Mouse (Mus musculus) megakaryocyte-erythroid progenitor cell, adult 5-6 weeks (primary cell): ENCODE data around the gene Pdgfb. TPM values are rescaled to one million over a fixed set of nuclear protein-coding genes. Genes with fewer than 3 reads are reported as not detected.
A peak's percentile ranks its signal among the peaks of the same experiment; 100 is the strongest.

Experiments used
- ATAC-seq: replicated peaks from 2 replicates; pipeline ENCODE4 v1.8.0; 2016; ENCODE audit warnings: mild to moderate bottlenecking, inconsistent platforms; ENCODE audit not compliant: severe bottlenecking, poor library complexity, low FRiP score, low TSS enrichment
- total RNA-seq, 2 experiments: library from RNA; stranded (forward) in 1 of 2; stranded (reverse) in 1 of 2; fragments of 200-1000, 215-1000 nt in 1 of 2; fragments of >200 nt in 1 of 2; fragmentation: Nextera tagmentation in 1 of 2; gene quantifications; 2 replicates each; pipeline ENCODE4 v1.2.3; 2014 to 2017

Pdgfb gene
- total RNA-seq (2014; fragmentation: Nextera tagmentation) (0.39 and 0.99 TPM in 2 replicates), total RNA-seq (2017) (0.11 TPM in 1 of 2 replicates, not detected in the other)

- no peak for ATAC-seq
Observed at GRCm38 (mm10) chr15:80014321-80015210, at the start of gene Pdgfb. TSS of gene Pdgfb (minus strand) at chr15:80014977.

- no peak for ATAC-seq
Observed at GRCm38 (mm10) chr15:80062821-80063220, 48.0 kb upstream of the Pdgfb start.

GRCm38 (mm10) chr15:80062339-80062738 is 47.6 kb upstream of the Pdgfb start:
- no peak for ATAC-seq

GRCm38 (mm10) chr15:80061071-80061550 is 46.3 kb upstream of the Pdgfb start:
- no peak for ATAC-seq

- ATAC-seq: 0 out of 2 replicates have a peak, but pooled peaks have one; percentile 42
Observed at GRCm38 (mm10) chr15:80060356-80061070, 45.7 kb upstream of the Pdgfb start.

- ATAC-seq: no peak
Observed at GRCm38 (mm10) chr15:80059606-80060005, 44.8 kb upstream of the Pdgfb start.

GRCm38 (mm10) chr15:80058151-80058550 is 43.4 kb upstream of the Pdgfb start:
- ATAC-seq: no peak

GRCm38 (mm10) chr15:80054034-80054710 is 39.4 kb upstream of the Pdgfb start:
- ATAC-seq: peak; percentile 29; the same call in 1 of the 2 replicates

- ATAC-seq: no peak
Observed at GRCm38 (mm10) chr15:80053381-80054033, 38.7 kb upstream of the Pdgfb start.

GRCm38 (mm10) chr15:80051782-80052181 is 37.0 kb upstream of the Pdgfb start:
- ATAC-seq: no peak

- no peak for ATAC-seq
Observed at GRCm38 (mm10) chr15:80051092-80051761, 36.5 kb upstream of the Pdgfb start.

GRCm38 (mm10) chr15:80050093-80050492 is 35.3 kb upstream of the Pdgfb start:
- ATAC-seq: no peak

- no peak for ATAC-seq
Observed at GRCm38 (mm10) chr15:80047973-80048372, 33.2 kb upstream of the Pdgfb start.

GRCm38 (mm10) chr15:80047242-80047641 is 32.5 kb upstream of the Pdgfb start:
- no peak for ATAC-seq

- ATAC-seq: no peak
Observed at GRCm38 (mm10) chr15:80045749-80046148, 31.0 kb upstream of the Pdgfb start.

GRCm38 (mm10) chr15:80044249-80044648 is 29.5 kb upstream of the Pdgfb start:
- no peak for ATAC-seq

- no peak for ATAC-seq
Observed at GRCm38 (mm10) chr15:80042152-80042551, 27.4 kb upstream of the Pdgfb start.

GRCm38 (mm10) chr15:80038110-80038391 is 23.3 kb upstream of the Pdgfb start:
- no peak for ATAC-seq
